Mouse (Mus musculus): Measurements from ENCODE around the gene Rgs12. TPM values are rescaled to one million over a fixed set of nuclear protein-coding genes. Genes with fewer than 3 reads are reported as not detected.

Gene Rgs12
- total RNA-seq, 2 experiments from 2014 or later: 6.2 to 8.5 TPM

DNA sequence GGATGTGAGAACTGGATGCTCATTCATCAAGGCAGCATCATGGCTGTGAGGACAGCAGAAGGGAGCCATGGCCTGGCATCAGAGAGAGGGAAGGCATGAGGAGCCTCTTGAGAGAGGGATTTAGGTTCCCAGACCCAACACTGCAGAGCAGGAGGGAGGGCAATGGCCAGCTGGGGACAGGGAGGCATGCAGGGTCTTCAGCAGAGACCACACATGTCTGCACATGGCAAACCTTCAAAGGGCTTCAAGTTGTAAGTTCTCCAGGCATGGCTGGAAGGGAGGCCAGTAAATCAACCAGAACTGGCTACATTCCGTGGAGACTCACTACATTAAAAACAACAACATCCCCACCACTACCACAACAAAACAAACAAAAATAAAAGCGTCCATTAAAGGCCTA, 18.2 kb upstream of the Rgs12 start:
- ATAC-seq (ENCODE audit: poor library complexity, severe bottlenecking): no peak

DNA sequence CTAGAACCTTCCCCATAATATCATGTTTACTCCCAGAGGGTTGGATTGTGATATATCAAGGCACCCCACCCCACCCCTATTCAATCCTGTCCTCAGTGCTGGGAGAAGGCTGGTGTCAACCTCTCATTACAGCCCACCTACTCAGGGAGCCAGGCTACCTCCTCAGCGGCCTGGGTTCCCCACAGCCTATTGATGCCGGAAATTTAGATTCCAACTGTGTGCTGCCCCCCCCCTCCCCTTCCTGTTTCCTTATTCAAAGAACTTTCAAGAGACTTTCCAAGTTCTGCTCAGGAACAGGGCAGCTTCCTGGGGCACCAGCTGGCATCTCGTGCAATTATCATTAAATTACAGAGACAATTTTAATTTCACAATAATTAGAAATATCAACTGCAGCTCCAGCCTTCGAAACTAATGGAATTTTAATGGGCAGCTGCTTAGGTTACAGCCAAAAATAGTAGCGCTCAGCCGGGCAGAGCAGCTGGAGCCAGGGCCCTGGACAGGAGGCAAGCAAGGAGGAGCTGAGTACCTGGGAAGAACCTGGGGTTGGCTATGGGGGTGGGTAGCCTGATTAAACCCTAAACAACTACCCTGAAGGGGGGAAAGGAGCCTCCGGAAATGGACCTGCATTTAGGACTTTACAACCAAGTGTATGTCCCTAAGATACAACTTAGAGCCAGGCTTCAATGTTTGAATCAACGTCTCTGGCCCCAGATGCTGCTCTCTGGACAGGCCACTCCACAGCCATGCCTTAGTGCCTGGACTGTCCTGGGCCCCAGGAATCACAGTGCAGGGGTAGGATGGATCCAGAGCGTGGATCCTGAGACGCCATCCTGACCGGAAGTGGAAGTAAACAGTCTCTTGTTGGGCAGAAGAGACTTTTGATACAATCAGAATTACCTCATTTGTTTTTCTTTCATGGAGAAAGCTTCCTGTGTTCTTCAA, 17.5 kb upstream of the Rgs12 start:
- ATAC-seq (ENCODE audit: poor library complexity, severe bottlenecking): no peak

DNA sequence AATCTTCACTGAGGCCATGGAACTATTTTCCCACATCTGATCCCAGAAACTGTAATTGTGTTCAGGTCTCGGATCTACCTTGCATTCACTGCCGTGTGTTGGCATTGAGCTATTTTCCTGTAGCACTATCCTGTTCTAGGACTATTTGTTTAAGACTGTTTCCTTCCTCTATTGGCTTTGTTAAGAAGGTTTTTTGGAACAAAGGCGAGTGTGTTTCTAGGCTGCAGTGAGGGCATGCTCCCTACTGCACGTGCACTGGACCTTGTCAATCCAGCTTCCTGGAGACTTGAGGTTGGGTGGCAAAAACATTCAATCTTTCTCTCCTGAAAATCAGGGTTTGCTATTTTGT, 16.8 kb upstream of the Rgs12 start:
- no peak for ATAC-seq (ENCODE audit: poor library complexity, severe bottlenecking)

DNA sequence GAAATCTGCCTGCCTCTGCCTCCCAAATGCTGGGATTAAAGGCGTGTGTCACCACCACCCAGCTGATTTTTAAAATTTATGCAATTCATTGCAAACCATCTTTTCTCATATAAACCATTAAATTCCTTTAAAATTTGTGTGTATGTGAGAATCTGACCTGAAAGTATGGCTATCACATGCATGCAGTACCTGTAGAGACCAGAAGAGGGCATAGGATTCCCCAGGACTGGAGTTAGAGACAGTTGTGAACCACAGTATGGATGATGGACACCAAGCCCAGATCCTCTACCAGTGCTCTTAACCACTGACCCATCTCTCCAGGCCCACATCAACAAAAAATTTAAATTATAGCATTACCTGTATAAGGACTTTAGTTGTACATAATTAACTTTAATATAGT, 15.8 kb upstream of the Rgs12 start:
- no peak for ATAC-seq (ENCODE audit: poor library complexity, severe bottlenecking)

DNA sequence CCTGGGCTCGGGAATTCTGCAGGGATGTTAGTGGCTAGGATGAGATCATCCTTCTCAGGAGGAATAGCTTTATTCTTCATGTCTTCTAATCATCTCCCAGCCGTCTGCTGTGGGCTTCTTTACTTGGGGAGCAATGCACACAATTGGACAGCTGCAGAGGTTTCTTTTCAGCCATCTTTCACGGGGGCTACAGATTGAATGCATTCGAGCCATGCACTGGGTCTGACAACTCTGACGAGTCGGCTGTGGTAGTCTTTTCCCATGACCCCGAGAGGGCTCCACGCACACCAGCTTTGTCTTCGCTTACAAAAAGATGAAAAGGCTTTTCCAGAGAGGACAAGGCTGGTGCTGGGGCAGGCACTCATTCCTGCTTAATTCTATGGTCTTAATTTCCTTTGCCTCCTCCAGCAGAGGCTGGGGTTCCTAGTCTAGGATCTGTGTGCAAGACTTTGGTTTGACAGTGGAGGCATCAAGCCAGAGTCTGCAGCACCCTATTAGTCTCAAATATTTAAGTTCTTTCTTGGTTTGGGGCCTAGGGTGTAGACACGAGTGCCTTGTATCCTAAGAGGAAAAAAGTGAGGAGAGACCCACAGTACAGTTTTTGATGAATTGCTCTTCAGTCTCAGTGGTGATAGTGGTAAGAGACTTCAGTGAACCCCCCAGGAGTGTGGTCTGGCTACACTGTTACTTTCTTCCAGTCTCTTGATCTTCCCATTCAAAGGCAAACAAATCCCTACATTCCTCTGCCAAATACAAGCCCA, 7.4 kb upstream of the Rgs12 start:
- ATAC-seq (ENCODE audit: poor library complexity, severe bottlenecking): no peak

DNA sequence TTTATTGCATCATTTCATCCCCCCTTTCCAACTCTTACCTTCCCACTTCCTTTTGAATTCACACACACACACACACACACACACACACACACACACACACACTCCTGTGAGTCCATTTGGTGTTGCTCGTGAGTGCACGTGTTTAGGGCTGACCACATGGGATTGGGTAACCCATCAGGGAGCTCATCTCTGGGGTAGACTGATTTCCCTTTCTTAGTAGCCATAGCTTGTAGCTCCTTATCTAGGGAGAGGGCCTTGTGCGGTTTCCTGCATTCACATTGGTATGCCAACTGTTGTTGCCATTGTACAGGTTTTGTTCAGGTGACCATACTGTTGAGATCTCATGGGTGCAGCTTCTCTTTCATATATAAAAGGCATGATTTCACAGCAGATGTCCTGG, 5.8 kb upstream of the Rgs12 start:
- peak; percentile 71 for ATAC-seq (ENCODE audit: poor library complexity, severe bottlenecking)

DNA sequence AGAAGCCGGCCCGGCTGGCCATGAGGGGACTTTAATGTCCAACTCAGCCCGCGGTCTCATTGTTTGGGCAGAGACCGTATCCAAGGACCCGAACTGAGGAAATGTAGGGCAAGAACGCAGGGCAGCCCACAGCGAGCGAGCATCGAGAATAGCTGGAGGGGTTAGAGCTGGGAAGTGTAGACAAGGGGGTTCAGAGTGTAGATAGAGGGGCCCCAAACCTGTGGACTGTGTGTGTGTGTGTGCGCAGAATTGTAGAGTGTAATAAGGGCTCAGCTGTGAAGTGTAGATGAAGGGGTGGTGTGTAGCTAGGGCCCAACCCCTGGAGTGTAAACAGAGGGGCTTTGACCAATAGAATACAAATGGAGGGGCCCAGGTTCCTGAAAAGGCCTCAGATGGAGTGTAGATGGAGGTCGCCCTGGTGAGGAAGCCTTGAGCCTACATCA, 545 bp downstream of the Rgs12 start:
- ATAC-seq (ENCODE audit: poor library complexity, severe bottlenecking): no peak

DNA sequence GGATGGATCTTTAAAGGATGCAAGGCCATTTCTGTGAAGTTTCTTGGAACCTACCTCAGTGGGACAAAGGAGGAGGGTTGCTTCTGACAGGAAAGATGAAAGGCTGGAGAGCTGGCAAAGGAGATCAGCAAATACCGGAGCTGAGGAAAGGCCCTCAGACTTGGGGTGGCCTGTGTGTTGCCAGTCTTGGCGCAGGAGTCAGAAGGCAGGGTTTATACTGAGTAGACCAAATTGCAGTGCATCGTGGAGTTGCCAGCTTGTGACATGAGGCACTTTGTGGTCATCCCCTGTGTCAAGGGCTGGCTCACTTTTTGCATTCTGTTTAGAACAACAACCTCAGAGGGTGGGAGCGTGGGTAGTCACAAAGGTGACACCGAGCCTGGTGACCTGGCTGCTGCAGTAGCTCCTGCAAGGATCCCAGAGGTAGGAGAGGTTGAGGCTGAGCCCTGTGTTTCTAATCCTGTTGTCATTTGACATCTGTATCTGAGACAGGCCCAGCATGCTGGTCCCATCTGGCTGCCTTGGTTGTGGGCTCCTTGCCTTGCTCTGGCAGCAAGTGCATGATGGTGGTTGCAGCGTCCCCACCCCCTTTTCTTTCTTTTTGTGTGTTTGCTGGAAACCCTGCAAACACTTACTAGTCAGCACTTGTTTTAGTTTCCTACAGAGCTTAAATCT, 1.4 kb downstream of the Rgs12 start:
- ATAC-seq (ENCODE audit: poor library complexity, severe bottlenecking): no peak

DNA sequence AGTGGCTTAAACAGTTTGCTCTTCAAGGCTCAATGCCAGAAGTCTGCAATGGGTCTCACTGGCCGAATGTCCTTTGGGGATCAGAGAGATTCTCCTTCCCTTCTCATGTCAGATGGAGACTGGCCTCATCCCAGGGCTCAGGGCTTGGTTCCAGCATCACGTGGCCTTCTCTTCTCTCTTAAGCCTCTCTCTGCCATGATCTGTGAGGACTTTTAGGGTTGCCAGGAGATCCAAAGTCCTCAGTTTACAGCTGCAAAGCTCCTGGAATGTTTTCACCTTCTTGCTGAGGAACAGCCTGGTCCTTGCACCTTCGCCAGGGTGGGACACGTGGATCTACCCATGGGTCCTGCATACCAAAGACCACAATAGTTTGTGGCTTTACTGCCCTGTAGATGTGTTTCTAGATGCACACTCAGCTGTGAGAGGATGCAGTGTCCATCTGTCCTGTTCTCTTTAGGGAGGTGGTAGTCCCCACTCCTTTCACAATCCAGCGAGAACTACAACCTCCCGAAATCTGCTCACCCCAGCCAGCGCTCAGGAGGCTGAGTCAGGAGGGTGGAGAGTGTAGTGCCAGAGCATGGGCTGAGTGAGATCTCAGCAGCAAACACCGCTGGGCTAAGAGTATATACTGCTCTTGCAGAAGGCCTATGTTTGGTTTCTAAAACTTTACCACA, 2.1 kb downstream of the Rgs12 start:
- no peak for ATAC-seq (ENCODE audit: poor library complexity, severe bottlenecking)

DNA sequence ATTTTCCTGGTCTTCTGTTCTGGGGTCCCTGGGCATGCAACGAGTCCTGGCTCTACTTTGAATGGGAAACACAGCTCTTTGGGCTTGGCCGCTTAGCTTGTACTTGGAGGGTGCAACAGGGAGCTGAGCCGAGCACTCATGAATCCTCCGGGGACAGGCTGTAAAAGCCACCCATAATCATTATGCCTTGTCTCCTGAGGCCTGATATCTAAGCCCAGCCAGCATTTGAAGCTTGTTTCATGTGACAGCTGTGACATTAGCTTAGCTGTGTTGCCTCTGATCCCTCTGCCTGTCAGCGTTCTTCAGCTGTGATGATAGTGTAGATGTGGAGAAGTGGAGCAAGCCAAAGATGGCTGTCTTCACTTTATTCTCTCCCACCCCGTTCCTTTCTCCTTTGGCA, 5.3 kb downstream of the Rgs12 start:
- ATAC-seq (ENCODE audit: poor library complexity, severe bottlenecking): no peak

DNA sequence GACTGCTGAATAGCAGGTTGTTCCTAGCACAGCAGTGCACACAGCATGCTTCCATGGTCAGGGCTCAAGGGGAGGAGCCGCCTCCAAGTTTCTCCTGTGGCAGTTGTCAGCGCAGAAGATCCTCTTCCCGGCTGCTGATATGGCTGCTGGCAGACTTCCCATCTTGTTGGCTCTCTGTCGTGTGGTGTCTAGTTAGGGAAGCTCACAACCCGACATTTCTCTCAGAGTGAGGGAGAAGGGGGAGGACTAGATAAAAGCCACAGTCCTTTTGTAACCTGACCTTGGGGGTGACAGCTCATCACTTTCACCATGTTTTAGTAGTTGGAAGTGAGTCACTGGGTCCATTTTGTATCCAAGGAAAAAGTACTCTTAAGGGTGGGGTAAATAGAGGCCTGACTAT, 6.4 kb downstream of the Rgs12 start:
- ATAC-seq (ENCODE audit: poor library complexity, severe bottlenecking): no peak

DNA sequence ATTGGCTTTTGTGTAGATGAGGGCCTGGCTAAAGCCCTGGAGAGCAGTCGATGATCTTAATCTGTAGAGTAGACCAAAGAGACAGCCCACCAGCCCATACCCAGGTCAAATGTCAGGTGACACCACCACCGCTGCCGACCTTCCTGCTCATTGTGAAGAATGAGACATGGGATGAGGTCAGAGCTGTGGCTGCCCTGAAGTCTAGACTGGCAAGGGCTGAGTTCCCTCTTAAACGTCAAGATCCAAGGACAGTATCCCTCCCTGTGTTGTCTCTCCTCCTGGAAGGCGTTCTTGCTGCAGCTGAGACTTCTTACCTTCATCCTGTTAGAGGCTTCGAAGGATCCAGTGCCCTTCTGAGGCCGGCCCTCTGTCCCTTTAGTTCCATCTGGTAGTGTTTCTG, 6.9 kb downstream of the Rgs12 start:
- no peak for ATAC-seq (ENCODE audit: poor library complexity, severe bottlenecking)

DNA sequence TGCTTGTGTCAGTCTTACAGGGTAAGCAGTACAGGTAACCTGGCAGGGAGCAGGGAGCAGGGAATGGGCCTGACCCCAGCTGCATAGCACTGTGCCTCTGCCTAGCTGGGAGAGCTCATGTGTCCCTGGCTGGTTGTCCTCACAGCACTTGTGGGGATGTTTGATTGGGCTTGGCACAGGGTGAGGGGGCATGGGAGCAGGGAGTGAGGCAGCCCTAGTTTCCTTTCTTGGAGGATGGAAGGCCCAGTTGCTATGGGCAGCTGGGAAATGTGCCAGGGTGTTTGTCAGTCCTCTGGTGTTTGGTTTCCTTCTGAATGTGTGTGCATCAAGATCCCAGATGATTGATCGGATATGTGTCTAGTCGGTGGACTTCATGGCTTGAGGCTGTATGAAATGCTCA, 7.8 kb downstream of the Rgs12 start:
- ATAC-seq (ENCODE audit: poor library complexity, severe bottlenecking): no peak

DNA sequence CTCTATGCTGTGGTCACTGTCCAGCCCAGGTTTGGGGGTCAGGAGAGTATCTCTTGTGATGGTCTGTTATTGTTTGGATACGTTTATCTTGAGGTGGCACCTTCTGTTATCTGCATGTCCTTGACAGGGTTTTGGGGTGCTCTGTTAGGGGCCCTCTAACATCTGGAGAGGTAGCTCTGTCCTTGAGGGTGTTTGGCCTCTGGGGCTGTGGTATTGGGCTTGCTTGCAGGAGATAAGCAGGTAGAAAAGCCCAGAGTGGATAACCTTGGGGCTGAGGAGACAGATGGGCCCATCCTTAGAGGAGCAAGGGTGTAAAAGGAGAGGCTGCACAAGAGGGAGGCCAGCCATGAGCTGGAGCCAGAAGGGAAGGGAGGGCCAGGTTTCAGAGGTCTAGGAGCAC, 10.8 kb downstream of the Rgs12 start:
- 0 out of 2 replicates have a peak, but pooled peaks have one; percentile 30 for ATAC-seq (ENCODE audit: poor library complexity, severe bottlenecking)

DNA sequence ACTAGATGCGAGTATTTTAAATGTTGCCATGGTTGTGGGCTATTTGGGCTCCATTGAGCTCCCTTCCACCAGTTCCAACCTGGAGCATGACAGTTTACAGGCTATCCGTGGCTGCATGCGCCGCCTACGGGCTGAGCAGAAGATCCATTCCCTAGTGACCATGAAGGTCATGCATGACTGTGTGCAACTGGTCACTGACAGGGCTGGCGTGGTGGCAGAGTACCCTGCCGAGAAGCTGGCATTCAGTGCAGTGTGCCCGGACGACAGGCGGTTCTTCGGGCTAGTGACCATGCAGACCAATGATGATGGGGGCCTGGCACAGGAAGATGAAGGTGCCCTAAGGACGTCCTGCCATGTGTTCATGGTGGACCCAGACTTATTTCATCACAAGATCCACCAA, 16.3 kb downstream of the Rgs12 start:
- ATAC-seq (ENCODE audit: poor library complexity, severe bottlenecking): no peak

DNA sequence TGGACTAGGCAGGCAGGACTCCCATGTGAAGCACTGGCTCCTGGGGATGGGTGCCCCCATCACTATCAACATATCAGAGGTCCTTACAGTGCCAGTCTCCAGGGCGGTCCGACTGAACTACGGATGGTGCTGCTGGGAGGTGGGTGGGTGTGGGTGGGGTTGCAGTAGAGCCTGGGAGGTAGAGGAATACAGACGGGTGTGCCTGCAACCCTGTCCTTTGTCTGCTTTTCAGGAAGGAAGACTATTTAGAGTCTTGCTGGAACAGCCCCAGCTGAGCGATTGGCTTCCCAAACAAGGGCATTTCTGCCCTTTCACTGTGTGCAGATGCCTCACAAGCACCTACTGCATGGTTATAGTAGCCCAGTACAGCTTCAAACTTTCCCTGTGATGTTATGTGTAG, 19.1 kb downstream of the Rgs12 start:
- ATAC-seq (ENCODE audit: poor library complexity, severe bottlenecking): no peak

DNA sequence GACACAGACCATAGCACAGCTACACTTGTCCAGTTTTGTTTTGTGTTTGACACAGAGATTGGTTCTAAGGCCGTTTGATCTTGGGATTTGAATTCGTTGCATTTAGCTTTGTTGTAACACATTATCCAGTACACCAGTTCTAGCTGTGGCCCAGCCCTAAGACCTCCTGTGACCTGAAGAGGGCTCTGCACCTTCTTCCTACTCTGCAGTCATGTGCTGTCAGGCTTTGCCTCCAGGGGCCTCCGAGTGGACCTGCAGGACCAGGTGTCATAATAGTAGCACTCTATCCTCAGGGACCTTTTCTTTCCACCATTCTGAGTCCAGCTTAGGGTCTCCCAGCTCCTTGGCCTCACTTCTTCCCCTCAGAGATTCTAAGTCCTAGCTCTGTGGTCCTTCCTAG, 23.2 kb downstream of the Rgs12 start:
- no peak for ATAC-seq (ENCODE audit: poor library complexity, severe bottlenecking)

DNA sequence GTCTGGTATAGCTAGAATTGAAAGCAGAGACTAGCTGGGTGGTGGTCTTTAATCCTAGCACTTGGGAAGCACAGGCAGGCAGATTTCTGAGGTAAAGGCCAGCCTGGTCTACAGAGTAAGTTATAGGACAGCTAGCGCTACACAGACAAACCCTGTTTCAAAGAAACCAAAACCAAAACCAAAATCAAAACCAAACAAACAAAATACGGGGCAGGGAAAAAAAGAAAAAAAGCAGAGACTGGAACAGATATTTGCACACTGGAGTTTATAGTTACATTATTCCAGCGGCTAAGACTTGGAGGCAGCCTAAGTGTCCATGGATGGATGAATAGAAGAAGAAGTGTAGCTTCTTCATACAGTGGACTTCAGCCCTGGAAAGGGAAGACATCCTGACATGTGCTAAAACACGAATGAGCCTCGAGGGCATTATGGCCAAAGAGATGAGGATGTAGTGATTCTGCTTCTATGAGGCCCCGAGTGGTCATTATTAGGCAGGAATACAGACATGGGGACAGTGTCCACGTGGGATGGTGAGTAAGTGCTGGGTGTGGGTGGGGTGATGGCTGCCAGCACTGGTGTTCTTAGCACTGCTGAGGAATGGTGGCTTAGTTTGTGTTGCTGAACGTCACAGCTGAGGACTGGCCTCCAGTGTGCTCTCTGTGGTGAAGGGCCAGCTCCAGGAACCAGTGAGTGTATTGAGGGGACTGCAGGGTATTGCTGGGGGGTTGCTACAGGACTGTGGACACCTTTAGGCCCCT, 24.5 kb downstream of the Rgs12 start:
- ATAC-seq (ENCODE audit: poor library complexity, severe bottlenecking): no peak

DNA sequence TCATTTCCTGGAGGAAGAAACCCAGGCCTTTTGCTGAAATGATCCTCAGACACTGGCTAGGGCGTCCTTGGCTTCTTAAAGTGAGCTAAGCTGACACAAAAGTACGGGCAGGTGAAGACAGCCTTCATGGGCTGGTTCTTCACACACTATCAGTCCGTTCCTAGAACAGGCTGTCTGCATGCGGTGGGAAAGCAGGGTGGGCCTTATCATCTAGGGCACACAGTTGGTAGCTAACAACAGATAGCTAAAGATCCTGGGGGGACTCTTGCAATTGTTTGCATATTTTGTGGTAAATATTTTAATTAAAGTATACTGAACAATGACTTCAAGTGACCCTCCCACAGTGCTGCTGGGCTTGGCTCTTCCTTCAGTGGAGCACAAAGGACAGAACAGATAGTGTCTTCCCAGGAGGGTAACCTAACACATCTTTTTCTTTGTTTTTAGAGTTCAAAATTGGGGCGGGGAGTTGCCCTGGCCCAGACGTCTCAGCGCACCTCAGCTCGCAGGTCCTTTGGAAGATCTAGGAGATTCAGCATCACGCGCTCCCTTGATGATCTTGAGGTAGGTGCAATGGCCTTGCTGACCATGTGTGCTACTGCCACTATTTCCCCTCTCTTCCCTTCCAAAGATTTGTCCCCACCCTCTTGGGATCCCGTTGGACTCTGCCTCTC, 25.7 kb downstream of the Rgs12 start:
- no peak; the same call in 1 of the 2 replicates for ATAC-seq (ENCODE audit: poor library complexity, severe bottlenecking)
